Mouse (Mus musculus): ENCODE measurements around the gene Tcf15. TPM values are rescaled to one million over a fixed set of nuclear protein-coding genes. Genes with fewer than 3 reads are reported as not detected.
A peak's percentile ranks its signal among the peaks of the same experiment; 100 is the strongest.

The Tcf15 gene
- 2.7 TPM in 1 of 2 replicates, not detected in the other for total RNA-seq (2014; rRNA removed)
- 0.58 and 0.90 TPM in 2 replicates for polyA plus RNA-seq (2015; fragmentation: Nextera tagmentation; extraction: Ambion mirVana)

- ATAC-seq (ENCODE audit: low FRiP score) = peak; percentile 58; the same call in 1 of the 2 replicates
- WGBS = under 1% methylated on average over 106 of the region's 118 CpGs
Observed at GRCm38 (mm10) chr2:152143279-152144157, at the start of gene Tcf15. Gene Tcf15 (plus strand): TSS chr2:152143561.

GRCm38 (mm10) chr2:152094856-152095545 lies 48.4 kb upstream of the Tcf15 start:
- no peak overlapping the region for H3K4me3 ChIP-seq (ENCODE audit: low read depth, low read length)
- H3K27me3 ChIP-seq (ENCODE audit: insufficient read depth, low read length) = no peaks in the 10 kb centered on the region
- DNase-seq (ENCODE audit: low spot score) (no peak), ATAC-seq (ENCODE audit: low FRiP score) (no peak)
- H3K36me3 ChIP-seq (ENCODE audit: insufficient read depth, low read length) = no peaks in the 10 kb centered on the region
- H3K9me3 ChIP-seq (ENCODE audit: low read length) = no peaks in the 10 kb centered on the region
- no peak for TF ChIP-seq CTCF (IDR thresholded peaks at IDR 0.05)
- H3K9ac ChIP-seq (replicated peaks; ENCODE audit: low read length, poor library complexity, severe bottlenecking) = no peak overlapping the region
- H3K4me2 ChIP-seq (ENCODE audit: low read depth, low read length, poor library complexity, severe bottlenecking) = peak overlapping the region; percentile 12; the same call in 1 of the 2 replicates
- H3K4me1 ChIP-seq (ENCODE audit: insufficient read depth, low read length) = peaks cover 3% of the 10 kb centered on the region; the same call in 1 of the 2 replicates
- no peak overlapping the region for H3K27ac ChIP-seq (ENCODE audit: low read depth, low read length)
- WGBS = 16% methylated on average over 29 of the region's 29 CpGs

More at GRCm38 (mm10) chr2:152143279-152144157, at the start of gene Tcf15:
- H3K9me3 ChIP-seq (ENCODE audit: low read length) = no peaks in the 10 kb centered on the region
- H3K4me3 ChIP-seq (ENCODE audit: low read depth, low read length) = peak within 1 kb of the TSS; percentile 38
- H3K4me1 ChIP-seq (ENCODE audit: insufficient read depth, low read length) = 0 out of 2 replicates have a peak, but pooled peaks cover 3% of the 10 kb centered on the region
- DNase-seq (ENCODE audit: low spot score) = peak; percentile 35
- H3K27ac ChIP-seq (ENCODE audit: low read depth, low read length) = no peak within 1 kb of the TSS
- 0 out of 2 replicates have a peak within 1 kb of the TSS, but pooled peaks have one; percentile 42 for H3K9ac ChIP-seq (replicated peaks; ENCODE audit: low read length, poor library complexity, severe bottlenecking)
- no peaks in the 10 kb centered on the region for H3K36me3 ChIP-seq (ENCODE audit: insufficient read depth, low read length)
- no peak for TF ChIP-seq CTCF (IDR thresholded peaks at IDR 0.05)
- peak within 1 kb of the TSS; percentile 48 for H3K4me2 ChIP-seq (ENCODE audit: low read depth, low read length, poor library complexity, severe bottlenecking)
- peaks cover 34% of the 10 kb centered on the region for H3K27me3 ChIP-seq (ENCODE audit: insufficient read depth, low read length)

- no peak overlapping the region for H3K27ac ChIP-seq (ENCODE audit: low read depth, low read length)
- 42% methylated on average over 2 of the region's 2 CpGs for WGBS
Observed at GRCm38 (mm10) chr2:152096922-152097321, 46.4 kb upstream of the Tcf15 start.

GRCm38 (mm10) chr2:152097916-152098315 lies 45.4 kb upstream of the Tcf15 start:
- no peaks in the 10 kb centered on the region for H3K36me3 ChIP-seq (ENCODE audit: insufficient read depth, low read length)
- no peak overlapping the region for H3K27ac ChIP-seq (ENCODE audit: low read depth, low read length)
- TF ChIP-seq CTCF (IDR thresholded peaks at IDR 0.05) = no peak
- ATAC-seq (ENCODE audit: low FRiP score) (no peak), DNase-seq (ENCODE audit: low spot score) (no peak)
- H3K27me3 ChIP-seq (ENCODE audit: insufficient read depth, low read length) = no peaks in the 10 kb centered on the region
- H3K4me3 ChIP-seq (ENCODE audit: low read depth, low read length) = no peak overlapping the region
- no peak overlapping the region for H3K4me2 ChIP-seq (ENCODE audit: low read depth, low read length, poor library complexity, severe bottlenecking)
- 67% methylated on average over 11 of the region's 11 CpGs for WGBS
- H3K9me3 ChIP-seq (ENCODE audit: low read length) = no peaks in the 10 kb centered on the region
- peaks cover 3% of the 10 kb centered on the region; the same call in 1 of the 2 replicates for H3K4me1 ChIP-seq (ENCODE audit: insufficient read depth, low read length)
- no peak overlapping the region for H3K9ac ChIP-seq (replicated peaks; ENCODE audit: low read length, poor library complexity, severe bottlenecking)

More at GRCm38 (mm10) chr2:152096922-152097321, 46.4 kb upstream of the Tcf15 start:
- Histone ChIP-seq H3K4me2 (ENCODE audit: low read depth, low read length, poor library complexity, severe bottlenecking) (no peak overlapping the region), H3K27me3 (ENCODE audit: insufficient read depth, low read length) (no peaks in the 10 kb centered on the region), H3K36me3 (ENCODE audit: insufficient read depth, low read length) (no peaks in the 10 kb centered on the region), H3K9me3 (ENCODE audit: low read length) (no peaks in the 10 kb centered on the region), H3K9ac (replicated peaks; ENCODE audit: low read length, poor library complexity, severe bottlenecking) (no peak overlapping the region), H3K4me1 (ENCODE audit: insufficient read depth, low read length) (peaks cover 3% of the 10 kb centered on the region; the same call in 1 of the 2 replicates), H3K4me3 (ENCODE audit: low read depth, low read length) (no peak overlapping the region)
- ATAC-seq (ENCODE audit: low FRiP score) = no peak
- DNase-seq (ENCODE audit: low spot score) = no peak
- no peak for TF ChIP-seq CTCF (IDR thresholded peaks at IDR 0.05)

DNA sequence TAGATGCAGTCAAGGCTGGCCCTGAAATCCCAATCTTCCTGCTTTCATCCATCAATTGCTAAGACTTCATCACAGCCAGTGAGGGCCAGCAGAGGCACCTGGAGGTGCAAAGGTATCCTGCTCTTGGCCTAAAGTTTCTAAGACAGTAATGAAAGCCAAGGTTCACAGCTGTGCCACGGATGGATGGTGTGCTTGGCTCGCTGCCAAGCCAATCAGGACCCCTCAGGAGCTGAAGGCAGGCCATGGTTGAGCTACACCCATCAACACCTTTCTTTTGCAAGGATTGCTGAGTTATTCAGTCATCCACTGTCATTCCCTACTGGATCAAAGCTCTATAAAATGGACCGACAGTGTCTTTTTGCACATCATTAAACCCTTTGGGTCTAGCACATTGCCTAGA lies 43.8 kb upstream of the Tcf15 start:
- no peak for DNase-seq (ENCODE audit: low spot score)
- Histone ChIP-seq H3K36me3 (ENCODE audit: insufficient read depth, low read length) (no peaks in the 10 kb centered on the region), H3K27me3 (ENCODE audit: insufficient read depth, low read length) (no peaks in the 10 kb centered on the region), H3K4me2 (ENCODE audit: low read depth, low read length, poor library complexity, severe bottlenecking) (no peak overlapping the region), H3K27ac (ENCODE audit: low read depth, low read length) (no peak overlapping the region), H3K4me1 (ENCODE audit: insufficient read depth, low read length) (peaks cover 3% of the 10 kb centered on the region; the same call in 1 of the 2 replicates), H3K9ac (replicated peaks; ENCODE audit: low read length, poor library complexity, severe bottlenecking) (no peak overlapping the region), H3K4me3 (ENCODE audit: low read depth, low read length) (no peak overlapping the region), H3K9me3 (ENCODE audit: low read length) (no peaks in the 10 kb centered on the region)
- no peak for ATAC-seq (ENCODE audit: low FRiP score)
- WGBS = 61% methylated on average over 3 of the region's 3 CpGs
- no peak for TF ChIP-seq CTCF (IDR thresholded peaks at IDR 0.05)

All from midbrain, postnatal 0 days (tissue).